ENCODE assay signal across 24 mouse cellular contexts in genomic region chr11:111070460-111070859, GRCm38 (mm10). TPM values are rescaled to one million over a fixed set of nuclear protein-coding genes. Genes with fewer than 3 reads are reported as not detected.
DNase-seq lines count a peak whose midpoint lies in the region; ATAC-seq lines count a peak whose summit lies in the region.
"Had no signal": no experiment of that assay in that cellular context is flagged by ENCODE, and none has a peak within 500 bp of the region (broad histone marks: within the 10 kb centered on the region; RNA-seq: fewer than 3 reads in every experiment).

No protein-coding gene starts in this region.

- H3K27ac ChIP-seq in heart, embryonic 12.5 days (ENCODE audit: poor library complexity, severe bottlenecking): no peak overlapping the region
- 0 out of 2 replicates have a peak overlapping the region, but pooled peaks have one; percentile 11 for H3K27ac ChIP-seq in heart, embryonic 15.5 days
- H3K27ac ChIP-seq: hindbrain, embryonic 14.5 days; liver, embryonic 13.5 days; midbrain, embryonic 12.5 days; neural tube, embryonic 13.5 days had no signal

- H3K4me3 ChIP-seq in heart, embryonic 12.5 days: no peak overlapping the region
- no peak overlapping the region for H3K4me3 ChIP-seq in heart, embryonic 15.5 days
- H3K4me3 ChIP-seq: liver, embryonic 13.5 days; midbrain, embryonic 12.5 days; neural tube, embryonic 13.5 days had no signal

- no peaks in the 10 kb centered on the region for H3K27me3 ChIP-seq in heart, embryonic 12.5 days (replicated peaks)
- H3K27me3 ChIP-seq in heart, embryonic 15.5 days: no peaks in the 10 kb centered on the region
- H3K27me3 ChIP-seq: Patski had no signal

- H3K36me3 ChIP-seq in heart, embryonic 12.5 days: peaks cover 20% of the 10 kb centered on the region
- peaks cover 28% of the 10 kb centered on the region for H3K36me3 ChIP-seq in heart, embryonic 15.5 days
- H3K36me3 ChIP-seq: liver, embryonic 13.5 days; midbrain, embryonic 12.5 days; neural tube, embryonic 13.5 days had no signal

- ATAC-seq in heart, embryonic 12.5 days (ENCODE audit: insufficient number of reproducible peaks, low FRiP score): no peak
- ATAC-seq in heart, embryonic 15.5 days (replicated peaks; ENCODE audit: insufficient number of reproducible peaks, insufficient read depth, low FRiP score, low read depth): no peak
- ATAC-seq: forebrain, embryonic 14.5 days; intestine, postnatal 0 days; Patski had no signal

- DNase-seq in heart, adult 11 months: peak; percentile 93
- DNase-seq in heart, postnatal 25 days (ENCODE audit: low spot score): no peak
- DNase-seq in lung, postnatal 36 days: peak; percentile 19
- no peak for DNase-seq in lung, adult 18-20 months
- DNase-seq in right cerebral cortex, postnatal 25 days: no peak
- DNase-seq: adrenal gland, postnatal 10 days; cerebellum, adult 8-10 months; cerebellum, postnatal 25 days; gastrocnemius, postnatal 36 days; kidney, adult 9 months; kidney, postnatal 10 days; left cerebral cortex, postnatal 4 days; liver, embryonic 13.5 days; lung, adult 2 months; lung, postnatal 14 days had no signal

- peaks cover 19% of the 10 kb centered on the region for H3K4me1 ChIP-seq in heart, embryonic 12.5 days (replicated peaks)
- H3K4me1 ChIP-seq in heart, embryonic 15.5 days (replicated peaks): peaks cover 24% of the 10 kb centered on the region

- no peak overlapping the region for H3K4me2 ChIP-seq in heart, embryonic 12.5 days
- peak overlapping the region; percentile 29; the same call in 1 of the 2 replicates for H3K4me2 ChIP-seq in heart, embryonic 15.5 days
- H3K4me2 ChIP-seq: liver, embryonic 13.5 days; midbrain, embryonic 12.5 days; neural tube, embryonic 13.5 days had no signal

- no peak overlapping the region for H3K9ac ChIP-seq in heart, embryonic 12.5 days
- H3K9ac ChIP-seq in heart, embryonic 15.5 days: no peak overlapping the region
- H3K9ac ChIP-seq: hindbrain, embryonic 14.5 days; liver, embryonic 13.5 days; midbrain, embryonic 12.5 days; neural tube, embryonic 13.5 days had no signal

- no peaks in the 10 kb centered on the region for H3K9me3 ChIP-seq in heart, embryonic 12.5 days (replicated peaks)
- H3K9me3 ChIP-seq in heart, embryonic 15.5 days (replicated peaks): no peaks in the 10 kb centered on the region
- H3K9me3 ChIP-seq: liver, embryonic 13.5 days; midbrain, embryonic 12.5 days; neural tube, embryonic 13.5 days had no signal

- intact Hi-C loops in heart, postnatal 25 days (cut with DNase I): no loop called here

RNA-seq across cellular contexts. Expression of gene Kcnj2, which starts 4.5 kb away (rescaled TPM):
- 4.5 and 4.6 TPM in 2 replicates for polyA plus RNA-seq in heart, embryonic 12.5 days (2016; fragmentation: Nextera tagmentation; extraction: Ambion mirVana)
- 4.8 and 5.7 TPM in 2 replicates for polyA plus RNA-seq in heart, embryonic 15.5 days (2015; fragmentation: Nextera tagmentation; extraction: Ambion mirVana)
- 10 to 100 TPM; 42.4 to 45.6 TPM for total RNA-seq in heart, postnatal 25 days (2021)
- total RNA-seq: MEL had no signal

Comparison
In these comparisons a context has a peak if more than half of its experiments do, and no peak if none do; other contexts are left out.
1. DNase-seq: peak in heart, adult 11 months (single experiment) and lung, postnatal 36 days (single experiment); none in heart, postnatal 25 days (single experiment), lung, adult 18-20 months (0 of 2) and right cerebral cortex, postnatal 25 days (single experiment).